Mouse (Mus musculus): ENCODE data around the gene C8g. TPM values are rescaled to one million over a fixed set of nuclear protein-coding genes. Genes with fewer than 3 reads are reported as not detected.

The C8g gene
- polyA plus RNA-seq (2014; fragmentation: Nextera tagmentation; extraction: Ambion mirVana) = 5.6 and 5.8 TPM in 2 replicates

DNA sequence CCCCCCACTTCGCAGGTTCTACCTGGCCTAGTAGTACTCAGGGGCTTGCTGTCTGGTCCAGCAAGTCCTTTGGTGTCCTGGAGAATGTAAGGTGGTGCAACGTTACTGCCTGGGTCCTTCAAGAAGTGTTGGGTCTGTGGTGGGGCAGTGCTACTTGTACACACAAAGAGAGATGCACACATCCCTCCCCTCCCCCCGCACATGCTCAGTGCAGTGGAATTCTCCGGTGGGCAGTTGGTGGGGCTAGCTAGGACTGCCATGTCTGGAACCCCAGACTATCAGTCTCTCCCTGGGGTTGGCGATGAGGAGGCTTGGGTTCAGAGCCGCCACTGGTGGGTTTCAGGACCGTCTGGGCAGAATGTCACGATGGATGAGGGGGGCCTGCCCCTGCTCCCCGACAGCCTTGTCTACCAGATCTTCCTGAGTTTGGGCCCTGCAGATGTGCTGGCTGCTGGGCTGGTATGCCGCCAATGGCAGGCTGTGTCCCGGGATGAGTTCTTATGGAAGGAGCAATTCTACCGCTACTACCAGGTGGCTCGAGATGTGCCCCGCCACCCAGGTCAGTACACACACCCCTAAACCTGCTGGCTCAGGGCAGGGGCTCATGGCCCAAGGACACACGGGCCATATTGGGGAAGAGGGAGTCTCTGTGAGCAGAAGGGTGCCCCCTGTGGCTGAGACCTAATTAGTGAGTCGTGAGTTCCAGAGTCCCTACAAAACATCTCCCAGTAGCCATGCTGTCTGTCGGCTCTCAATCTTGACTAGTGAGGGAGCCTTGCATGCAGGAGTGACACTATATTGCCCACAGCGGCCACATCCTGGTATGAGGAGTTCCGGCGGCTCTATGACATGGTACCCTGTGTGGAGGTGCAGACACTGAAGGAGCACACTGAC, at the start of gene C8g:
TSS of gene C8g (minus strand) at position 127 of the 894 bp plus-strand sequence.
- no peak for ATAC-seq (ENCODE audit: insufficient number of reproducible peaks, low FRiP score, low TSS enrichment, low read depth)
- H3K9ac ChIP-seq (ENCODE audit: low read length) = peak within 1 kb of the TSS; percentile 76
- H3K4me1 ChIP-seq (ENCODE audit: control insufficient read depth, insufficient read depth, low read length) = peaks cover 7% of the 10 kb centered on the region
- 77% methylated on average over 20 of the region's 20 CpGs for WGBS
- peak within 1 kb of the TSS; percentile 62 for H3K4me3 ChIP-seq (ENCODE audit: low read depth, low read length)
- H3K4me2 ChIP-seq (ENCODE audit: low read depth, severe bottlenecking) = peak within 1 kb of the TSS; percentile 93
- no peak within 1 kb of the TSS for H3K27ac ChIP-seq (replicated peaks; ENCODE audit: low read depth, low read length)
- no peaks in the 10 kb centered on the region for H3K27me3 ChIP-seq (ENCODE audit: control insufficient read depth, insufficient read depth, low read length)
- H3K9me3 ChIP-seq (ENCODE audit: control insufficient read depth, low read length) = no peaks in the 10 kb centered on the region
- H3K36me3 ChIP-seq (ENCODE audit: control insufficient read depth, insufficient read depth, low read length) = peaks cover 9% of the 10 kb centered on the region; the same call in 1 of the 2 replicates
- DNase-seq (ENCODE audit: low spot score) = no peak

DNA sequence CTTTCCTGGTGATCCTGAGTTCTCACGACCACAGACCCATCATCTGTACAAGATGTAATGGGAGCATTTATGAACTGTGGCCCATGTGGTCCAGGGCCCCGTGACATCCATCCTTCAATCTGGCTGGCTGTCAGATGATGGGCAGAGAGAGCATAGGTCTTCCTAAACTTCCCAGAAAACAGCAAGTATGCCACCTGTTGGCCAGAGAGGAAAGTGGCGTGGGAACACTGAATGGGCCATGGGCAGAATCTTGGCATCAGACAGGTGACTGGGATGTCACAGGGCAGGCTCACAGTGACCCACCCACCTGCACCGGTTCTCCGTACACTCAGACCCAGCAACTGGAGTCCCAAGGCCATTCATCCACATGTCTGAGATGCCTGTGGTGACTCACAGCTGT, 49.7 kb upstream of the C8g start:
- DNase-seq (ENCODE audit: low spot score) (no peak), ATAC-seq (ENCODE audit: insufficient number of reproducible peaks, low FRiP score, low TSS enrichment, low read depth) (no peak)
- H3K9ac ChIP-seq (ENCODE audit: low read length) = no peak overlapping the region
- H3K36me3 ChIP-seq (ENCODE audit: control insufficient read depth, insufficient read depth, low read length) = no peaks in the 10 kb centered on the region
- WGBS = 35% methylated on average over 5 of the region's 5 CpGs
- no peak overlapping the region for H3K4me2 ChIP-seq (ENCODE audit: low read depth, severe bottlenecking)
- no peaks in the 10 kb centered on the region; the same call in 1 of the 2 replicates for H3K4me1 ChIP-seq (ENCODE audit: control insufficient read depth, insufficient read depth, low read length)
- H3K4me3 ChIP-seq (ENCODE audit: low read depth, low read length) = no peak overlapping the region
- no peaks in the 10 kb centered on the region for H3K9me3 ChIP-seq (ENCODE audit: control insufficient read depth, low read length)
- no peaks in the 10 kb centered on the region for H3K27me3 ChIP-seq (ENCODE audit: control insufficient read depth, insufficient read depth, low read length)
- H3K27ac ChIP-seq (replicated peaks; ENCODE audit: low read depth, low read length) = no peak overlapping the region

DNA sequence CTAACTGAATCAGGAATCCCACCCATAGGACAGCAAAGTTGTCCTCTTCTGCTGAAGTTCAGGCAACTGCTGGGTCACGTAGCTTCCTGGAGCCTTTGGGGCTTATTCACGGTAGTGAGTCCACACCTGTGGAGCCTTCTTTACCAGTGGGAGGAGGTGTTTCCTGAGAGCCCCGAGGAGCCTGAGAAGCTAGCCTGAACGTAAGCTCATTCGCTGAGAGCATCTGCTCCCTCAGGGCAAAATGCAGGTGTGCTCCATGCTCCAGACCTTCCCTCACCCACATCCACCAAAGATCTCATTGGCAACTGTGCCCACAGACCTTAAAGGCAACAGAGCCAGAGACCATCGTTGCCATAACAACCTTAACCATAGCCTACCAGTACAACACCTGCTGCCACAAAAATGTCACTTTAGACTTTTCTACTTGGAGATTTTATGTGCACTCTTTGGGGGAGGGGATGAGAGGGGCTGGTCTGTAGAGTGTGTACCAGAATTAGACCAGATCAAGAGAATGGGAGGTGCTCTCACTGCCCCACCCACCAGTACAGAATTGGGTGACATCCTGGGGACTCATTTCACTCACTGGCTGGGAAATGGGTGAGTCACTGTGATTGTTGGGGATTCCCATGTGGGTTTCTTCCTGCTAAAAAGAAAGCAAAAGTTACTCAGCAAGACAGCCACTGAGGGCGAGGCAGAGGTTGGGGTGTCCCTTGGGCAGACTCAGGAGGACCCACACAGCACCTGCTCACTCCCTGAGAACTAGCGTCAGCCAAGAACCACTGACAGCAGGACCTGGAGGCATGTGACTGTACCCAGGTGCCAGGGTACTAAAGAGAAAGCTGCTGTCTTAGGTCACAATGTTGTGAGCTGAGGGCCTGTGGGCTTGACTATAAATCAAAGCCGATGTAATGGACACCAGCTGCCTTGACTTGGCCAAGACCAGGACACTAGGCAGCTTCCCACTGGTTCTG, 47.8 kb upstream of the C8g start:
- no peaks in the 10 kb centered on the region for H3K27me3 ChIP-seq (ENCODE audit: control insufficient read depth, insufficient read depth, low read length)
- no peaks in the 10 kb centered on the region for H3K9me3 ChIP-seq (ENCODE audit: control insufficient read depth, low read length)
- no peak overlapping the region for H3K4me2 ChIP-seq (ENCODE audit: low read depth, severe bottlenecking)
- ATAC-seq (ENCODE audit: insufficient number of reproducible peaks, low FRiP score, low TSS enrichment, low read depth) = no peak
- H3K27ac ChIP-seq (replicated peaks; ENCODE audit: low read depth, low read length) = no peak overlapping the region
- H3K4me1 ChIP-seq (ENCODE audit: control insufficient read depth, insufficient read depth, low read length) = peaks cover 4% of the 10 kb centered on the region; the same call in 1 of the 2 replicates
- no peak overlapping the region for H3K9ac ChIP-seq (ENCODE audit: low read length)
- WGBS = 70% methylated on average over 9 of the region's 9 CpGs
- peaks cover 2% of the 10 kb centered on the region; the same call in 1 of the 2 replicates for H3K36me3 ChIP-seq (ENCODE audit: control insufficient read depth, insufficient read depth, low read length)
- H3K4me3 ChIP-seq (ENCODE audit: low read depth, low read length) = no peak overlapping the region
- DNase-seq (ENCODE audit: low spot score) = no peak

DNA sequence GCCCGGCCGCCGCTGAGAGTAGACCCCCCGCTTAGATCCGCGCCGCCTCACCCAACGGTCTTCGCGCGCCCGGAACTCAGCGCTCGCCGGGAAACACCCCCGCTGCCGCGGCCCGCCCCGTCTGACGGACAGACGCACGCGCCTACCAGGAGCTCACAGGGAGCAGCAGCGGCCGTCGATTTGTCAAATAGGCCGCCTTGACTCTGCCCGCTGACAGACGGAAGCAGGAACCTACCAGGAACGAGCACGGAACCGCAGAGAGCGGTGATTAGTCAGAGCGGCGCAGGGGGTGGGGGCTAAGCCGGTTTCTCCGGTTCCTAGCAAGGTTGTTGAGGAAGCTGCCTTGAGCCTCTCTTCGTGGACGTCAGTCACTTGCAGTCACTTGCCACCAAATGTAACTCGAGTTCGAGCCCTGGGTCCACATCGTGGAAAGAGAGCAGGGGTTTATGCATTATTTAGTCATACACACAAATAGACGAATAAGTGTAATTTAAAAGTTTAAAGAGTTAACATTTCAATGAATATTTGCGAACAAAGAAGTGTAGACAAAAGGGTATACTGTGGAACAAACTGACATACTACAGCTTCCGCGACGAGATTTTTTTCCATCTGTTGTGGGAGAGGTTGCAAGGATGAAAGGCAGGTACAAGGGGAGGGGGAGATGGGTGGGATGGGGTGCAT, 45.4 kb upstream of the C8g start, which contains the start of gene Traf2:
TSS of gene Traf2 (minus strand) at position 130 of the 681 bp plus-strand sequence.
- H3K9me3 ChIP-seq (ENCODE audit: control insufficient read depth, low read length) = no peaks in the 10 kb centered on the region
- 3% methylated on average over 46 of the region's 48 CpGs for WGBS
- peak within 1 kb of the TSS; percentile 79 for H3K4me2 ChIP-seq (ENCODE audit: low read depth, severe bottlenecking)
- ATAC-seq (ENCODE audit: insufficient number of reproducible peaks, low FRiP score, low TSS enrichment, low read depth) = peak; percentile 98
- H3K9ac ChIP-seq (ENCODE audit: low read length) = peak within 1 kb of the TSS; percentile 83
- H3K27ac ChIP-seq (replicated peaks; ENCODE audit: low read depth, low read length) = peak within 1 kb of the TSS; percentile 71; the same call in 1 of the 2 replicates
- H3K36me3 ChIP-seq (ENCODE audit: control insufficient read depth, insufficient read depth, low read length) = peaks cover 2% of the 10 kb centered on the region; the same call in 1 of the 2 replicates
- no peaks in the 10 kb centered on the region for H3K27me3 ChIP-seq (ENCODE audit: control insufficient read depth, insufficient read depth, low read length)
- peaks cover 4% of the 10 kb centered on the region; the same call in 1 of the 2 replicates for H3K4me1 ChIP-seq (ENCODE audit: control insufficient read depth, insufficient read depth, low read length)
- peak within 1 kb of the TSS; percentile 70 for H3K4me3 ChIP-seq (ENCODE audit: low read depth, low read length)
- peak; percentile 99 for DNase-seq (ENCODE audit: low spot score)

DNA sequence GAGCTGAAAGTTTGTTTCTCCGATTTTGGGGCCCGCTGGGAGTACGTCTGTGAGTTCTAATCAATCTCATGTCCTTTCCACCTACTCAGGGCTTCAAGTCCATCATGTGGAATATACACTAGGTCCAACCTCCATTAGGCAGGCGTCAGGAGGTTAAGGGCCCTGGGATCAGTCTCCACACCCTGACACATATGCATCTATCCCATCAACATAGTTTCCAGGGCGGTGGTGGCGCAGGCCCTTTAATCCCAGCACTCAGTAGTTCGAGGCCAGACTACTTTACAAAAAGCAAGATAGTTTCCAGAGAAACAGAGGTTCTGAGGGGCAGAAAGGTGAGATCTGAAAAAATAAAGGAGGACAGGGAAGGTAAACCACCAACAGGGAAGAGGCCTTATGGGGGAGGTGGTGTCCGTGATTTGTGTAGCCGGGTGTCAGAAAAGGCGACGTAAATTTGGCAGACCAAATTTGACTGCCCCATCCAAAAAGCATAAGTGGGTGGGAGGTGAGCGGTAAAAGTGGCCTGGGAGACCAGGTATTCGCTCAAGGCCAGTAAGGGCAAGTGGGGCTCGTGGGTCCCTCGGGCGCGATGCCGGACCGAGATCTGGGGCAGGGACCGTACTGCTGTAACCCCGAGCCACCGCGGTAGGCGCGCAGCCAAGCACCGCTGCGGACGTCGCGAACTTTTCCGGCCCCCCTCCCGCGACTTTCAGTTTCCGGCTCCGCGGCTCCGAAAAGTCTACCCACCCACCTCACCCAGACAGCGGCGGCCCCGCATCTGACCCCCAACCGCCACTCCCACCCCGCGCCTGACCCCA, 44.7 kb upstream of the C8g start:
- peak; percentile 71 for ATAC-seq (ENCODE audit: insufficient number of reproducible peaks, low FRiP score, low TSS enrichment, low read depth)

DNA sequence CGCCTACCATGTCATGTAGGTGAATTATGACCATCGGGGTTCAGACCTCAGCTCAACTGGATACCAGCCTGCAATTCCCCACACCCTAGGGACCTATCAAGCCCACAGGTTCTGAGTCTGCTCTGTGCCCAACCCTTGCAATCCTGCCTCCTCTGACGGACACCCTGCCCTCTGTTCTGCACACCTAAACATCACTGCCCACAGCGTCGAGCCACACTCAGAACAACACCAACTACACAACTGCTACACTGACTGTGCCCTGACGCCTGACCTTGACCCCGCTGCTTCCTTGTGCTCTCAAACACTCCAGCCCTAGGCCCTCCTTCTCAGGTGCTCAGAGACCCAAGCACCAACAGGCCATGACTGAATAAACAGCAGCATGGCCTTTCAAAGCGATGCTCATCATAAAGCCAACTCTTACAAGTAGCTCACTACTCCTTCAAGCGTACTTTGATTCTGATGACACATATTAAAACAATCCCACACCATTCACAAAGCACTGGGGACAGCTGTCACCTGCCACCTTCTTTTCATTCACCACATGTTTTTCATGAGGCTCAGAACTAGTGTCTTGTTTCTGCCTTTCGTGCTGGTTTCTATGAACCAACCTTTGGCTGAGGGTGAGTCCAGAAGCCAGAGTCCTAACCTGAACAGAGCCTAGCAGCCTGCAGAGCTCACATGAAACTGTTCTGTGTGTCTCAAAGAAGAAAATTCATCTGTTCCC, 40.3 kb upstream of the C8g start:
- peaks cover 3% of the 10 kb centered on the region for H3K36me3 ChIP-seq (ENCODE audit: control insufficient read depth, insufficient read depth, low read length)
- no peak for DNase-seq (ENCODE audit: low spot score)
- H3K9ac ChIP-seq (ENCODE audit: low read length) = no peak overlapping the region
- no peak for ATAC-seq (ENCODE audit: insufficient number of reproducible peaks, low FRiP score, low TSS enrichment, low read depth)
- 80% methylated on average over 10 of the region's 10 CpGs for WGBS
- H3K27me3 ChIP-seq (ENCODE audit: control insufficient read depth, insufficient read depth, low read length) = no peaks in the 10 kb centered on the region
- H3K4me1 ChIP-seq (ENCODE audit: control insufficient read depth, insufficient read depth, low read length) = peaks cover 6% of the 10 kb centered on the region; the same call in 1 of the 2 replicates
- no peak overlapping the region for H3K4me3 ChIP-seq (ENCODE audit: low read depth, low read length)
- no peak overlapping the region for H3K4me2 ChIP-seq (ENCODE audit: low read depth, severe bottlenecking)
- H3K9me3 ChIP-seq (ENCODE audit: control insufficient read depth, low read length) = no peaks in the 10 kb centered on the region
- no peak overlapping the region for H3K27ac ChIP-seq (replicated peaks; ENCODE audit: low read depth, low read length)

More for the DNA sequence above, 44.7 kb upstream of the C8g start:
- Histone ChIP-seq H3K4me2 (ENCODE audit: low read depth, severe bottlenecking) (peak overlapping the region; percentile 79), H3K36me3 (ENCODE audit: control insufficient read depth, insufficient read depth, low read length) (peaks cover 2% of the 10 kb centered on the region; the same call in 1 of the 2 replicates), H3K27ac (replicated peaks; ENCODE audit: low read depth, low read length) (peak overlapping the region; percentile 71; the same call in 1 of the 2 replicates), H3K9ac (ENCODE audit: low read length) (peak overlapping the region; percentile 83), H3K27me3 (ENCODE audit: control insufficient read depth, insufficient read depth, low read length) (no peaks in the 10 kb centered on the region), H3K4me3 (ENCODE audit: low read depth, low read length) (peak overlapping the region; percentile 70), H3K4me1 (ENCODE audit: control insufficient read depth, insufficient read depth, low read length) (peaks cover 6% of the 10 kb centered on the region; the same call in 1 of the 2 replicates), H3K9me3 (ENCODE audit: control insufficient read depth, low read length) (no peaks in the 10 kb centered on the region)
- DNase-seq (ENCODE audit: low spot score) = no peak
- 8% methylated on average over 41 of the region's 43 CpGs for WGBS

DNA sequence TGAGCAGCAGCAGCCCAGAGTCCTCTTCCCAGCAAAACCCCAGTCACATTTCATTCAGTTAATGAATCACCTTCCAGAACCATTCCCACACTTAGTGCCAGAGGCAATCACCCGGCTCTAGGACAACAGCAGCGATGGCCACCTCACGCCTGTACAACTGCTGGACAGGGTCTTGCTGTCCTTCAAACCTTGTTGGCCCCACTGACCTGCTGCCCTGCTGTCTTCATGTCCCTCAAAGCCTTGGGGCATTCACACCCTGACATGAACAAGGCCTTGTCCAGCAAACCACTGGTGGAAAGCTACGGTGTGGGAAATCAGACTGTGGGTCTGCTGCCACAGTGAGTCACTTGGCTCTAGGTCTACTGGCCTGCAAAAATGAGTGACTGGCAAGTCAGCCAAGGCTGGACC, 39.0 kb upstream of the C8g start:
- peaks cover 8% of the 10 kb centered on the region for H3K36me3 ChIP-seq (ENCODE audit: control insufficient read depth, insufficient read depth, low read length)

More for the DNA sequence above, 39.0 kb upstream of the C8g start:
- H3K27me3 ChIP-seq (ENCODE audit: control insufficient read depth, insufficient read depth, low read length) = no peaks in the 10 kb centered on the region
- no peaks in the 10 kb centered on the region for H3K9me3 ChIP-seq (ENCODE audit: control insufficient read depth, low read length)
- H3K4me1 ChIP-seq (ENCODE audit: control insufficient read depth, insufficient read depth, low read length) = 0 out of 2 replicates have a peak, but pooled peaks cover 2% of the 10 kb centered on the region
- H3K27ac ChIP-seq (replicated peaks; ENCODE audit: low read depth, low read length) = no peak overlapping the region
- H3K4me2 ChIP-seq (ENCODE audit: low read depth, severe bottlenecking) = no peak overlapping the region
- no peak overlapping the region for H3K9ac ChIP-seq (ENCODE audit: low read length)
- DNase-seq (ENCODE audit: low spot score) = no peak
- ATAC-seq (ENCODE audit: insufficient number of reproducible peaks, low FRiP score, low TSS enrichment, low read depth) = no peak
- WGBS = 92% methylated on average over 4 of the region's 4 CpGs
- no peak overlapping the region for H3K4me3 ChIP-seq (ENCODE audit: low read depth, low read length)

Measured in limb, embryonic 11.5 days (tissue).